Mouse (Mus musculus): ENCODE measurements around the gene Gabrb3. TPM values are rescaled to one million over a fixed set of nuclear protein-coding genes. Genes with fewer than 3 reads are reported as not detected.

The Gabrb3 gene
- total and polyA plus RNA-seq, 2 experiments from 2014 or later: 58.0 to 159 TPM

GRCm38 (mm10) chr7:57635687-57636086 lies 216.2 kb downstream of the Gabrb3 start:
- no peaks in the 10 kb centered on the region for H3K9me3 ChIP-seq (ENCODE audit: low read length)
- no peak for ATAC-seq (ENCODE audit: low FRiP score)
- no peak for DNase-seq (ENCODE audit: low spot score)
- H3K27me3 ChIP-seq (ENCODE audit: insufficient read depth, low read length): no peaks in the 10 kb centered on the region
- no peak overlapping the region for H3K27ac ChIP-seq (ENCODE audit: low read depth, low read length)
- H3K36me3 ChIP-seq (ENCODE audit: insufficient read depth, low read length): no peaks in the 10 kb centered on the region
- H3K4me3 ChIP-seq (ENCODE audit: low read depth, low read length): no peak overlapping the region
- no peaks in the 10 kb centered on the region for H3K4me1 ChIP-seq (ENCODE audit: insufficient read depth, low read length)
- H3K9ac ChIP-seq (replicated peaks; ENCODE audit: low read length, poor library complexity, severe bottlenecking): no peak overlapping the region
- TF ChIP-seq CTCF (IDR thresholded peaks at IDR 0.05): no peak
- WGBS: 38% methylated on average over 4 of the region's 4 CpGs
- no peak overlapping the region for H3K4me2 ChIP-seq (ENCODE audit: low read depth, low read length, poor library complexity, severe bottlenecking)

- H3K27me3 ChIP-seq (ENCODE audit: insufficient read depth, low read length): no peaks in the 10 kb centered on the region
- ATAC-seq (ENCODE audit: low FRiP score) (no peak), DNase-seq (ENCODE audit: low spot score) (no peak)
- H3K4me2 ChIP-seq (ENCODE audit: low read depth, low read length, poor library complexity, severe bottlenecking): no peak overlapping the region
- no peak overlapping the region for H3K27ac ChIP-seq (ENCODE audit: low read depth, low read length)
- H3K9me3 ChIP-seq (ENCODE audit: low read length): no peaks in the 10 kb centered on the region
- H3K4me1 ChIP-seq (ENCODE audit: insufficient read depth, low read length): no peaks in the 10 kb centered on the region
- TF ChIP-seq CTCF (IDR thresholded peaks at IDR 0.05): no peak
- no peak overlapping the region for H3K9ac ChIP-seq (replicated peaks; ENCODE audit: low read length, poor library complexity, severe bottlenecking)
- 68% methylated on average over 1 of the region's 1 CpGs for WGBS
- no peak overlapping the region for H3K4me3 ChIP-seq (ENCODE audit: low read depth, low read length)
- H3K36me3 ChIP-seq (ENCODE audit: insufficient read depth, low read length): no peaks in the 10 kb centered on the region
These were observed 221.3 kb downstream of the Gabrb3 start for GRCm38 (mm10) chr7:57640796-57641195.

DNA sequence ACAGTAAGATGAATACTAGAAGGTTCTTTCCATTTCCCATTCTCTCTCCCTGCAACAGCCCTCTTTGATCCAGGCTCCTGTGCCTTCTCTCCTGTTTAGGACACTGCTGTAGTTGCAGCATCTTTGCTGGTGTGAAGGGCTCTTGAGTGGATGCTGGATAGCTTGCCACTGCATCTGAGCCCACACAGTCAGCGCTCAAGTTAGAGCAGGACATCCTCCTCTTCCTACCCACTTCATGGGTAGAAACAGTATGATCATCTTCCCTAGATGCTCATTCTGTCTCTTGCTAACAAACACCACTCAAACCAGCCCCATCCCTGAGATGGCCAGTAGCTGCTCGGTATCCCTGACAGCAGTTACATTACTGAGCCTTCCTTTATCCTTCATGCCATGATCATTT lies 227.9 kb downstream of the Gabrb3 start:
- Histone ChIP-seq H3K27ac (ENCODE audit: low read depth, low read length) (no peak overlapping the region), H3K36me3 (ENCODE audit: insufficient read depth, low read length) (no peaks in the 10 kb centered on the region), H3K4me3 (ENCODE audit: low read depth, low read length) (no peak overlapping the region), H3K27me3 (ENCODE audit: insufficient read depth, low read length) (no peaks in the 10 kb centered on the region), H3K4me2 (ENCODE audit: low read depth, low read length, poor library complexity, severe bottlenecking) (no peak overlapping the region), H3K9me3 (ENCODE audit: low read length) (no peaks in the 10 kb centered on the region), H3K4me1 (ENCODE audit: insufficient read depth, low read length) (no peaks in the 10 kb centered on the region), H3K9ac (replicated peaks; ENCODE audit: low read length, poor library complexity, severe bottlenecking) (no peak overlapping the region)
- ATAC-seq (ENCODE audit: low FRiP score) (no peak), DNase-seq (ENCODE audit: low spot score) (no peak)
- no peak for TF ChIP-seq CTCF (IDR thresholded peaks at IDR 0.05)
- WGBS: 85% methylated on average over 2 of the region's 2 CpGs

- Histone ChIP-seq H3K9me3 (ENCODE audit: low read length) (no peaks in the 10 kb centered on the region), H3K4me1 (ENCODE audit: insufficient read depth, low read length) (no peaks in the 10 kb centered on the region), H3K36me3 (ENCODE audit: insufficient read depth, low read length) (no peaks in the 10 kb centered on the region), H3K27ac (ENCODE audit: low read depth, low read length) (no peak overlapping the region), H3K27me3 (ENCODE audit: insufficient read depth, low read length) (no peaks in the 10 kb centered on the region), H3K4me3 (ENCODE audit: low read depth, low read length) (no peak overlapping the region), H3K9ac (replicated peaks; ENCODE audit: low read length, poor library complexity, severe bottlenecking) (no peak overlapping the region), H3K4me2 (ENCODE audit: low read depth, low read length, poor library complexity, severe bottlenecking) (no peak overlapping the region)
- no peak for ATAC-seq (ENCODE audit: low FRiP score)
- peak; percentile 14 for DNase-seq (ENCODE audit: low spot score)
- TF ChIP-seq CTCF (IDR thresholded peaks at IDR 0.05): no peak
- WGBS: 95% methylated on average over 4 of the region's 4 CpGs
These were observed 228.8 kb downstream of the Gabrb3 start for GRCm38 (mm10) chr7:57648136-57648755.

DNA sequence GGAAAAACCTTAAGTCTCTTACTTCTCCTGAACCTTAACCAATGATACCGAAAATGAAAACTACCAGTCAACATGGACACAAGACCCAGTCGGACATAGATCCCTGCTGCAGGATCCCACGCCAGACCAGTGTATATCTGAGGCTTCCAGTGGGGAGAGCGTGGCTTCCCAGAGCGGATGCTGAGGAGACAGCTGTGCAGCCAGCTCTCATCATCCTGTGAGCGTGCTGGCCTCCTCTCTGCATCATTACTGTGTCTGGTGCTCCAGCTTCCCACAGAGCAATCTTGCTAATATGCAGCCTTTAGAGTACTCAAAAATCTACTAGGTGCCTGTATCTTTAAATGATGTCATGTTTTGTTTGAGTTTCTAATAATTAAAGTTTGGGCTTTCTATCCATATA lies 257.9 kb downstream of the Gabrb3 start:
- TF ChIP-seq CTCF (IDR thresholded peaks at IDR 0.05): no peak
- Histone ChIP-seq H3K9ac (replicated peaks; ENCODE audit: low read length, poor library complexity, severe bottlenecking) (no peak overlapping the region), H3K4me1 (ENCODE audit: insufficient read depth, low read length) (no peaks in the 10 kb centered on the region), H3K4me2 (ENCODE audit: low read depth, low read length, poor library complexity, severe bottlenecking) (no peak overlapping the region), H3K27me3 (ENCODE audit: insufficient read depth, low read length) (no peaks in the 10 kb centered on the region), H3K4me3 (ENCODE audit: low read depth, low read length) (no peak overlapping the region), H3K27ac (ENCODE audit: low read depth, low read length) (no peak overlapping the region), H3K36me3 (ENCODE audit: insufficient read depth, low read length) (no peaks in the 10 kb centered on the region), H3K9me3 (ENCODE audit: low read length) (no peaks in the 10 kb centered on the region)
- ATAC-seq (ENCODE audit: low FRiP score): no peak
- 69% methylated on average over 6 of the region's 6 CpGs for WGBS
- no peak for DNase-seq (ENCODE audit: low spot score)

- no peak overlapping the region for H3K27ac ChIP-seq (ENCODE audit: low read depth, low read length)
- H3K4me2 ChIP-seq (ENCODE audit: low read depth, low read length, poor library complexity, severe bottlenecking): no peak overlapping the region
- no peak overlapping the region for H3K4me3 ChIP-seq (ENCODE audit: low read depth, low read length)
- 59% methylated on average over 4 of the region's 4 CpGs for WGBS
- TF ChIP-seq CTCF (IDR thresholded peaks at IDR 0.05): 0 out of 2 replicates have a peak, but pooled peaks have one; percentile 4
- DNase-seq (ENCODE audit: low spot score) (peak; percentile 37), ATAC-seq (ENCODE audit: low FRiP score) (no peak)
- no peaks in the 10 kb centered on the region for H3K4me1 ChIP-seq (ENCODE audit: insufficient read depth, low read length)
- H3K27me3 ChIP-seq (ENCODE audit: insufficient read depth, low read length): no peaks in the 10 kb centered on the region
- no peaks in the 10 kb centered on the region for H3K36me3 ChIP-seq (ENCODE audit: insufficient read depth, low read length)
- no peak overlapping the region for H3K9ac ChIP-seq (replicated peaks; ENCODE audit: low read length, poor library complexity, severe bottlenecking)
- no peaks in the 10 kb centered on the region for H3K9me3 ChIP-seq (ENCODE audit: low read length)
These were observed 270.3 kb downstream of the Gabrb3 start for GRCm38 (mm10) chr7:57689836-57690235.

Measured in midbrain, postnatal 0 days (tissue).